Mouse (Mus musculus): ENCODE measurements around the gene Creb3l2. TPM values are rescaled to one million over a fixed set of nuclear protein-coding genes. Genes with fewer than 3 reads are reported as not detected.
A peak's percentile ranks its signal among the peaks of the same experiment; 100 is the strongest.
"Not testable (repeated sequence)": the region's sequence is repeated elsewhere in the genome, so short reads cannot be mapped to it uniquely, and the experiment has no call there.

Gene Creb3l2
- 1 to 10 TPM; 6.1 to 8.1 TPM for total RNA-seq (2021)

DNA sequence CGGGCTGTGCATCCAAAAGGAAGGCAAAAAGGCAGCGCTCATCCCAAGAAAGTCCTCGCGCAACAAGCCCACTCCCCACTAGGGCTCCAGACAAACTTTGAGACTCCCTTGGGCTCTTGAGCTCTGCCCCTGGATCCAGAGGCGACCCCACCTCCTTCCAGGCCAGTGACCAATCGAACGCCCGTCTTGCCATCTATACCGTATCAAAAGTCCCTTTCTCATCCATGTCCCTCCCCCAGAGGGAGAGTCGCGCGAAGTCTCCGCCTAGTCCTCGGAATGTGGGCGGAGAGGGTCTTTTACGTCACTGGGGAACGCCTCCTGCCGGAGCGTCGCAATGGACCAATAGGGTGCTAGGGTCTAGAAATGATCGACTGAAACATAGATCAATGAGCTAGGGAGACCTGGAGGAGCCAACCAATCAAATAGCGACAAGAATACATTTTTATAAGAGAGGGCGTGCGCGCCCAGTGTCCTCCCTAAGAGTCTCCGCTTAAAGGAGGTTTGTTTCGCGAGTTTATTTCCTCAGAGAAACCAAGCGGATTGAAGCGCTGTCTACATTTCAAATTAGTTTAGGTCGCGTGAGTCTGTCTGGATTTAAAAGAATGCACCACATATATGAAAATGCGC is at the start of gene Creb3l2:
TSS of gene Creb3l2 (minus strand) at position 106 of the 627 bp plus-strand sequence.
- DNase-seq (ENCODE audit: low spot score in 2 of 2), result peak; percentile 94 to 95
- intact Hi-C loops (cut with DNase I), result no loop called here

DNA sequence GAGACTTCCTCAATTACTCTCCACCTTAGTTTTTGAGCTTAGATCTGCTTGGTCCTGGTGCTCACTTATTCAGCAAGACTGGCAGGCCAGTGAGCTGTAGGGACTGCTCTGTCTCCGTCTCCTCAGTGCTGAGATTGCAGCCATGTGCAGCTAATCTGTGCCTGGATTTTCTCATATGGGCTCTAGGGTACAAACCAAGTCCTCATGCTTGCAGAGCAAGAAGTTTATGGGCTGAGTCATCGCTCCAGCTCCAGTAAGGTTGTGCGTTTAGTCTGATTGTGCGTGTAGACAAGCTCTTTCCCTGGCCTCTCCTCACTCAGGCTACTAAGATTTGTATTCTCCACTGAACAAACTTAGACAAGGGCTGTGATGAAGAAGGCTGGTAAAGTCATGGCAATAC is 44.6 kb upstream of the Creb3l2 start:
- intact Hi-C loops (cut with DNase I), result no loop called here
- no peak for DNase-seq (ENCODE audit: low spot score in 2 of 2)

DNA sequence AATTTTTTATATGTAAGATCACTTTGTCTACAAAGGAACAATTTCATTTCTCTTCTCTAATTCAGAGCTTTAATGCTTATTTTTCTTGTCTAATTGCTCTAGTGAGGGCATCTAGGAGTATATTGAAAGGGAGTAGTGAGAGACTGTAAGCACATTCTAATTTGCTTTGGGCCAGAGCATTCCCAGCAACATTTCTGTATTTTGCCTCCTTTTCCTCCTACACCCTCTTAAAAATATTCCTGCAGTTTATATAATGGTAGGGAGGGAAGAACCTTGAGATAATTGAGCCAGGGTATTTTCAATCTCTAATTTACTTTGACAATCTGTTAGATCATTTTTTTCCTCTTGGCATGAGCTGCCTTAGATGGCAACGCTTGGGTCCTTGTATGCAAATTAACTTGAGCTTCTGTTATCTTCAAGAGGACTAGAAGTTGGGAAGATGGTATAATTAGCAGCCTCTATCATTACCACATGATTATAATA is 42.7 kb upstream of the Creb3l2 start:
- no peak for DNase-seq (ENCODE audit: low spot score in 2 of 2)
- intact Hi-C loops (cut with DNase I), result no loop called here

DNA sequence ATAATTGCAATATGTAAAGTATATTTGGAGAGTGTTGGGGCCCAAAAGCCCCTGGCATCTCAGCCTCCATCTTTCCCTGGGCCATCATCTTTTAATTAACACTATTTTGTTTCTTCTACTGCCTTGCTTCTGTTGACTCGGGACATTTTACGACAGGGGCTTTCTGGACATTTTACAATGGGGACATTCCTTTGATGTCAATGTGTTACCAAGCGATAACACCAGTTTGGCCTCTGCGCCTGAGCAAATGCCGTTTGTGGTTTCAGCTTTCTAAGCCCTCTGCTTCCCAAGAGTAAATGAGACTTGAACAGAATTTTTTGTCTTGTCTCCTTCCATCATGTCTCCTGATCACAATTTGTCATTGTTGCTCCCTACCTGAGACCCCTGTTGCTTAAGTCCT is 41.3 kb upstream of the Creb3l2 start:
- intact Hi-C loops (cut with DNase I), result no loop called here
- no peak for DNase-seq (ENCODE audit: low spot score in 2 of 2)

DNA sequence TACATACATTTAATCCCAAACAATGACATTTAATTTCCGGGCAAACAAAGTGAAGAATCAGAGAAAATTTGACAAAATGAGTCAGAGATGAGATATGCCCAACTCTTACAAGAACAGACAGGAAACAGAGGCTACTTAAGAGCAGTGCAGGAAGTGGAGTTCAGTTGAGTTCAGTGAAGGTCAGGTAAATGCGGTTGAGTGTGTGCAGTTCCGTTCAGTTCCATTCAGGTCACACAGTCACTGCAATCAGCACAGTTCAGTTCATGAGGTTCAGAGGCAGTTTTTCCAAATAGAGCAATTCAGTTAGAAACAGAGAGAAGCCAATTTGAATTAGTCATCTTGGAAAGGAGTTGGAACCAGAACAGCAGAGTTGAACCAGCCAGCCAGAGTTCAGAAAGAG is 39.2 kb upstream of the Creb3l2 start:
- DNase-seq (ENCODE audit: low spot score in 2 of 2), result no peak
- intact Hi-C loops (cut with DNase I), result no loop called here

DNA sequence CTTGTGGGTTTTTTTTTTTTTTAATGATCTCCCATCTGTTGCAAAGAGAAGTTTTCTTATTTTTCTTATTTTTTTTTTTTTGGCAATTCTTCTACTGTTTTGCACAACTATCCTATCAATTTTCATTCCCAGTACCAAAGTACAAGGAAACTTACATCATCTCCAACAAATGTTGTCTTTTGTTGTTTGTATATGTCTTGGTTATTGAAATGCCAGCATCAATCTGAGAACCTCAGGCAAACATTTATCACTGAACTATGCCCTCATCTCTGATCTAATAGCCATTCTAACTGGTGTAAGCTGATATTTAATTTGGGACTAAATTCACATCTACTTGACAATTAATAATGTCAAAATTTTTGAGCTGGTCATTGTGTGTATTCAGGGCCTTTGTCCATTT is 38.1 kb upstream of the Creb3l2 start:
- intact Hi-C loops (cut with DNase I), result no loop called here
- no peak for DNase-seq (ENCODE audit: low spot score in 2 of 2)

DNA sequence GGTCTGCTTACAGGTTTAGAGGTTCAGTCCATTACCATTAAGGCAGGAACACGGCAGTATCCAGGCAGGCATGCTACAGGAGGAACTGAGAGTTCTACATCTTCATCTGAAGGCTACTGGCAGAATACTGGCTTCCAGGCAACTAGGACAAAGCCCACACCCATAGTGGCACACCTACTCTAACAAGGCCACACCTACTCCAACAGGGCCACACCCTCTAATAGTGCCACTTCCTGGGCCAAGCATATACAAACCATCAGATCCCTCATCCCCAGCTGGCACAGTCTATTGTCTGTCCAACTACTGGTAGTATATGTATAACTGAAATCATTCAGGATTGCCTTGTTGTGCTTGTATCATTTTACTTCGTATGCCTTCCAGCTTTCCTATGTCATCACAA is 36.5 kb upstream of the Creb3l2 start:
- DNase-seq (ENCODE audit: low spot score in 2 of 2), result no peak
- intact Hi-C loops (cut with DNase I), result no loop called here

DNA sequence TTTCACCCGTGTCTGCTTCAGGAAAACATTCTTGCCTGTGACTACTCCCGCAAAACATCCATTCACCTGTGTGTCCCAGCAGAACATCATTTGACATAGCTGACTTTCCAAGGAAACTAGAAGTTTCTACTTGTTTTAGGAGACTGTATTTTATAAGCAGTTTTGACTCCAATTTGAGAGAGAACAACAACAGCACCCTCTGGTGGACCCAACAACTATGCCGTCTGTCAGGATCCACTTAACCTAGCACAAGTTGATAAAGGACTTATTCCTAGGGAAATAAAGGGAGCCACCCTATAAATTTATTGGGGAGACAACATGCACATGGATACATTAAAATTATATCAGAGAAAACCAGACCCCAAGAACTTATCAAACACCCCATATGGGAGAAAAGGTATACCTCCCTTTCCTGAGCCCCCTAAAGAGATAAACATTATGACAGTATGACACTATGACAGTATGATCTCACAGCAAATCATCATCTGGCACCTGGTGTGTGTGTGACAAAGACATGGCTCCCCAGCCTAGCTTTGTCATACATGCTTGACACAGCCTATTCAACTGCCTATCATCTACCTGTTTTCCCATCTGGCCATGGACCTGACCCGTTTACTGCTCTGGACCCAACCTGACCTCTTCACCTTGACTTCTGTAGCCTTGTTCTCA is 31.9 kb upstream of the Creb3l2 start:
- intact Hi-C loops (cut with DNase I), result no loop called here

DNA sequence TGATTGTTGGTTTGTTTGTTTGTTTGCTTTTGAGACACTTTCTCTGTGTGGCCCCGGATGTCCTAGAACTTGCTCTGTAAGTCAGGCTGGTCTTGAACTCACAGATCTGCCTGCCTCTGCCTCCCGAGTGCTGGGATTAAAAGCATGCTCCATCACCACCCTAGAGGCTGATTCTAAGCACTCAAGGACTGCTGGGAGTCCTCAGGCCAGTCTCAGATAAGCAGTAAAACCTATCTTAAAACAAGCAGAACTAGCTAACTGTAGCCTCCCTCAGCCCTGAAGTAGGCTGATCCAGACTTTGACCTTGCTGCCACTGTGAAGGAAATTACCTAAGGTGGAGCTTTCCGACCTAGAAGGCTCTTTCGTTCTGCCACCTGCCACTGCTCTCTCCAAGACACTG is 28.3 kb upstream of the Creb3l2 start:
- DNase-seq (ENCODE audit: low spot score in 2 of 2), result no peak
- intact Hi-C loops (cut with DNase I), result no loop called here

More for the DNA sequence above, 31.9 kb upstream of the Creb3l2 start:
- no peak for DNase-seq (ENCODE audit: low spot score in 2 of 2)

DNA sequence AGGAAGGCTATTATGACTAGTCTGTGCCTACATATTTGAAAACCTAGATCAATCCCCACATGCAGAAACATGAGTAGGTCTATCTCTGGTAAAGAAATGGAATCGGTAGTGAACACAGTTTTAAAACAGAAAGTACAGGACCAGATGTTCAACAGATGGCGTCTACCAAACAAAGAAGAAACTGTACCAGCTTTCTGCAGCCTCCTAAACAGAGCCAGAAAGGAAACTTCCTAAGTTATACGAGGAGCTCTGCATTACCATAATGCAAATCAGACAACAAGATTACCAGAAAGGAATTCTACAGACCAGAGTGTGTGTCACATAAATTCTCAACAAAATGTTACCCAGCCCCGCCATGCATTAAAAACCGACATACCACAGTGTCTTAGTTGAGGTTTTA is 23.9 kb upstream of the Creb3l2 start:
- no peak for DNase-seq (ENCODE audit: low spot score in 2 of 2)
- intact Hi-C loops (cut with DNase I), result no loop called here

DNA sequence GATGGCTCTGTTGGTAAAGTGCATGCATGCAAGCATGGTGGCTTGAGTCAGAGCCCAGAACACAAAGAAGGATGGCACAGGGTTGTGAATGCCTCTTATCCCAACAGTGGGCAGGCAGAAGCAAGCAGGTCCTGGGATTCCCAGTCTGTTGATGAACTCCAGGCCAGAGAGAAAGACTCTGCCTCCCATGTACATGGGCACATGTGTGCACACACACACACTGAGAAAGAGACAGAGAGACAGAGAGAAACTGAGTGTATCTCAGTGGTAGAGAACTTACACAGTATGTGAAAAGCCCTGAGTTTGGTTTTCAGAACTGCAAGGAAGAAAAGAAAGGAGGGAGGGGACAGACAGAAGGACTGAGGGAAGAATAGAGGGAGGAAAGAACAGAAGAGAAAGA is 23.4 kb upstream of the Creb3l2 start:
- no peak for DNase-seq (ENCODE audit: low spot score in 2 of 2)
- intact Hi-C loops (cut with DNase I), result no loop called here

DNA sequence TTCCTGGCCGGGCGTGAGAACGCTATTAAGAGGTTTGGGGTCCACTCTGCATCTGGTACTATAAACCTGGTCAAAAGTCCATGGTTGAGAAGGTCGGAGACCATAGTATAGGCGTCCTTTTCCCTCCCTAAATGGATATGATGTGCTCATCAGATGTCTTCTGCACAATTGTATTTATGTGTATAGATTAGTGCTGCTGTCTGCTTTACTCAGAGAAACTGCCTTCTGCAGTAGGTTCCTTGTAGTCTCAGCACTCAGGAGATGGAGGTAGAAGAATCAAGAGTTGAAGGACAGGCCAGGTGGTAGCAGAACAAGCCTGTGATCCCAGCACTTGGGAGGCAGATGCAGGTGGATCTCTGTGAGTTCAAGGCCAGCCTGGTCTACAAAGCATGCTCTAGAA is 22.6 kb upstream of the Creb3l2 start:
- DNase-seq (ENCODE audit: low spot score in 2 of 2), result no peak
- intact Hi-C loops (cut with DNase I), result loop anchor here (5.0 kb wide), 1 partner anchor 603 kb away; no protein-coding TSS in a partner anchor

DNA sequence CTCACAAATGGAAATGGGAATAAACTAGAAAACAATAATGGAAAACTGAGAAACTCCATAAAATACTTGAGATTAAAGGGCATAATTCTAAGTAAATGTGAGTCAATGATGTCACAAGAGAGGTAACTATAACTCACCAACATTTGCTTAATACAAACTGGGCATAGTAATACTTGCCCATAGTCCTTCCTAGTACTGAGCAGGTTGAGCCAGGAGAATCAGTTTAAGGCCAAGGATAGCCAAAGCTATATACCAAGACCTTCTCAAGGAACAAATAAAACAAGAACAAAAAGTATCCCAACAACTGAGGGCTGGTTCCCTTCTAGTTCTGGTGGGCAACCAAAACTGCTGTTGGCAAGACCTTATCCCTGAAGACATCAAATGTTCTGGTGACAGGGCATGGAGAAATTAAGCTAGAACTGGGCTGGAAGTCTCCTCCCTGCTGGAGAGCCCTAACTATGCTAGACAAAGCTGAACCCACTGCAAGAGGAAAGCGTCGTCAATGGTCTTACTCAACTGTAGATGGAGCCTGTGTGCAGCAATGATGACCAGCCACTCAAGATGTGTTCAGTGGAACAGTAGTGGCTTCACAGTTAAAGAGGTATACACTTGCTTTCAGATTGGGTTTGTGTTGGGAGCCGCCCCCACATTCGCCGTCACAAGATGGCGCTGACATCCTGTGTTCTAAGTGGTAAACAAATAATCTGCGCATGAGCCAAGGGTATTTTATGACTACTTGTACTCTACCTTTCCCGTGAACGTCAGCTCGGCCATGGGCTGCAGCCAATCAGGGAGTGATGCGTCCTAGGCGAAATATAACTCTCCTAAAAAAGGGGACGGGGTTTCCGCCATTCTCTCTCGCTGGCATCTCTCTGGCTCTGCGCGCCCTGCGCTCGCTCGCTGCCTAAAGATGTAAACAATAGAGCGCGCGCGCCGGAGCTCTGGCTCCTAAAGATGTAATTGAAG is 21.9 kb upstream of the Creb3l2 start:
- intact Hi-C loops (cut with DNase I), result loop anchor here (5.0 kb wide), 1 partner anchor 604 kb away; no protein-coding TSS in a partner anchor
- DNase-seq (ENCODE audit: low spot score in 2 of 2), result peak; percentile 37 to 47

DNA sequence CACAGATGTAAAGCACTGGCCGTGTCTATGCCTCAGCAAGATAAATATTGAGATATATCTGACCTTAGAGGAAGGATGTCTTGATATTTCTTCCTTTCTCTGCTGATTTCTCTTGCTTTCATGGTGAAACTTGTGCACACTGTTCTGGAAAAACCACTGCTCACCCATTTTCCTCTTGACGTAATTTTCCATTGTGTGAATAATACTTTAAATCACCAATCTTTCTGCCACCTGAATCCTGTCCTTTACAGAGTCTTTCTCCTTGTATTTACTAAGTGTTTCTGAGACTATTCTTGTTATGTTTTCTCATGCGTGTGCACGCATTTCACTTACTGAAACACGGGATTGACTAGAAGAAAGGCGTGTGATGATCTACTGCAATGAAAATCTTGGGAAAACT is 18.7 kb upstream of the Creb3l2 start:
- intact Hi-C loops (cut with DNase I), result loop anchor here (5.0 kb wide), 1 partner anchor 607 kb away; no protein-coding TSS in a partner anchor
- DNase-seq (ENCODE audit: low spot score in 2 of 2), result no peak

DNA sequence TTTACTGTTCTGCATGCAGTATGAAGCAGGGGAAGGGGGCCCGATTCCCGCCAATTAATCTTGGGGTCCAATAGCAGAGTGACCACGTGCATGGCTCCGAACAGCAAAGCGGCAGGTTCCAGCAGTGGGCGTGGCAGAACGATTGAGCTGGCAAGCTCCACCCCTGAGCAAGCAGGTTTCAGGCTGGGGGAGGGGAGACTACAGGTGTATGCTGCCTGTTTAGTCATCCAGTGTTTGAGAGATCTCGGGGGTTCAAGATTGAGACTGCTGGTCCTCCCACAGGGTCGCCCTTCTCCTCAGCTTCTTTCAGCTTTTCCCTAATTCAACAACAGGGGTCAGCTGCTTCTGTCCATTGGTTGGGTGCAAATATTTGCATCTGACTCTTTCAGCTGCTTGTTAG is 17.7 kb upstream of the Creb3l2 start:
- intact Hi-C loops (cut with DNase I), result loop anchor here (5.0 kb wide), 1 partner anchor 608 kb away; no protein-coding TSS in a partner anchor
- not testable (repeated sequence) for DNase-seq (ENCODE audit: low spot score in 2 of 2)

DNA sequence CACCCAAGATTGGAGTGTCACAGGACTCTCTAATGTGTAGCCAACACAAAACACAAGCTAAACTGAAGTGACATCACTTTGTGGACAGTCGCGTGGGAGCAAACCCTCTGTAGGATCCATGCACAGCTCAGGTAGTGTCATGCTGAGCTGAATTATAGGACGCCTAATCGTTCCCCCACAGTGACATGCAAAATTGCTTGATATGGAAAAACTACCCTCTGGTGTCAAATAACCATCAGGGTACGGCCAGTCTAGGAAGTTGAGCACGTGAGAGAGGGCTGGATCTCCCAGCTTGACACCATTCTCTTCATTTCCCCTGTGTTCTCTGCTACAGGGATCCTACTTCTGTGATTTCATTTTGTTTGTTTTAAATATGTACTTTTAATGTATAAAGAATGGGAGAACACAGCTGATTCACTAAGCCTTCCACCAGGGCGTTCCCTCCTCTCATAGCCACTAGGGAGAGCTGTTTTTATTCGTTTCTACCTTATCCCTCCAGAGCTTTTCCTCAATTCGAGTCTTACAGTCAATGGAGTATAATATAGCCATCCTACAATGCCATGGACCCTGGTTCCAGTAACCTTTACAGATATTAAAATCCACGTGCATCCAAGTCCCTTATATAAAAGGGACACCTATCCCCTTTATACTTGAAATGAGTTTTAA is 16.2 kb upstream of the Creb3l2 start:
- DNase-seq (ENCODE audit: low spot score in 2 of 2), result no peak
- intact Hi-C loops (cut with DNase I), result no loop called here

DNA sequence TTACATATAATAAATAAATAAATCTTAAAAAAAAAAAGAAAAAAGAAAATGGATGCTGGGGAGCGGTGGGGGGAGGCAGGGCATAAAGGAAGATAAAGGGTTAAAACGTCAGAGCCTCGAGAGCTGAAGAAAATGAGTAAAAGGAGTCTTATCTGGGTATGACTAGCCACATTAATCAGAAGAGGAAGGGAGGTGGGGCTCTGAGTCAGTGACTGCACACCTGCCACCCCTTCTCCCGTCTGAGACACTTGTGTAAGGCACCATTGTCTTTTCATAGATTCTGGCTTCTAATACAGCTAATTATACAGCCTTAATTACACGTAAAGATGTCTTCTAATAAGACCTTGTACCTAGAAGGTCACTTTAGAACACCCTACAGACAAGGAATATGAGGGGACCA is 13.6 kb upstream of the Creb3l2 start:
- DNase-seq (ENCODE audit: low spot score in 2 of 2), result no peak
- intact Hi-C loops (cut with DNase I), result no loop called here

DNA sequence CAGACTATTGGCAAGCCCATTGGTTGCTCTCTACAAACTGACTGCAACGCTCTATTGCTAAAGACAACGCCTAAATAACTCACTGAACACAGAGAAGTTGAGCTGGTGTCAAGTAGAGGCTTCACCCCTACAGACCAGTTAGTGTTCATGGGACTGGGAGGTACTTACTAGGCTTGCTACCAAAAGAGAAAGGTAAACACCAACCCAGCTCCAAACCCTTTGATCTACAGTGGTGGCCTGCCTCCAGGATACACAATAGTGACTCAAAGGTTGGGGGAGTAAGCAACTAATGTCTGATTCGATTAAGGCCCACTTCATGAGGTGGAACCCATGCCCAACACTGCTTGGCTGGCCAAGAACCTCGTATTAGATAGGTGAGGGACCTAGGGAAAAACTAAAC is 11.1 kb upstream of the Creb3l2 start:
- DNase-seq (ENCODE audit: low spot score in 2 of 2), result no peak
- intact Hi-C loops (cut with DNase I), result no loop called here

DNA sequence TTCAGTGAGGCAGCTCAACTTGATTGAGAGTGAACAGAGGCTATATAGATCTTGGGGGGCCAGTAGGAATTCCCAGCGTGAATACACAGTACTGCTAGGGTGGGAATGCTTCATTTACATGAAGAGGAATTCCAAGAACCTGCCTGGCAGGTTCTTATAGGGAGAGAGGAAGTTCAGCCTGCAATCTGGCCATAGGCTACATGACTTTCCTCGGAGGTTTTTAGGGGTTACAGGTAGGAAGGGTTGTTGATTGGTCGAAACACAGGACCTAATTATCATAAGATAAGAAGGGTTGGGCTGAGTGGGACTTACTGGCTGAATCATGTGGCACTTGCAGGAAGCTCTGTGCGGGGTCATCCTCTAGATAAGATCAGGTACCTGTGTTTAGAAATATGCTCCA is 9.7 kb upstream of the Creb3l2 start:
- no peak for DNase-seq (ENCODE audit: low spot score in 2 of 2)
- intact Hi-C loops (cut with DNase I), result no loop called here
